Mouse (Mus musculus): ENCODE results near the gene Ptgir.

GRCm38 (mm10) chr7:16944808-16945315, 38.6 kb downstream of the Ptgir start:
- TF ChIP-seq CTCF (IDR thresholded peaks at IDR 0.05) (no peak), EP300 (IDR thresholded peaks at IDR 0.05; ENCODE audit: insufficient read depth, low read depth, low read length) (no peak)

All from heart, adult 2 months (tissue).